Mouse (Mus musculus) limb, embryonic 11.5 days (tissue): ENCODE data around the gene Mrps11. TPM values are rescaled to one million over a fixed set of nuclear protein-coding genes. Genes with fewer than 3 reads are reported as not detected.

ENCODE experiments used
- ATAC-seq: fragments of 200-750 bp; cut with Nextera tagmentation; 2 replicates; pipeline ENCODE4 v1.8.0; 2017; ENCODE audit warnings: low read depth; ENCODE audit not compliant: insufficient number of reproducible peaks, low FRiP score, low TSS enrichment
- DNase-seq: peaks from one replicate; pipeline ENCODE4 v3.0.0-alpha.2; 2015; ENCODE audit warnings: low spot score
- H3K27ac ChIP-seq: fragments of 300-500 bp; sonication (generic); replicated peaks from 2 replicates; pipeline ENCODE4 v1.5.1; 2014; ENCODE audit warnings: low read depth, mild to moderate bottlenecking, low read length
- H3K27me3 ChIP-seq: fragments of 300-500 bp; sonication (generic); 2 replicates; pipeline ENCODE4 v1.6.1; 2014; ENCODE audit warnings: mild to moderate bottlenecking, low read length, mixed read lengths; ENCODE audit not compliant: control insufficient read depth, insufficient read depth
- H3K36me3 ChIP-seq: fragments of 300-500 bp; sonication (generic); 2 replicates; pipeline ENCODE4 v1.6.1; 2014; ENCODE audit warnings: mild to moderate bottlenecking, low read length, moderate library complexity, mixed read lengths; ENCODE audit not compliant: control insufficient read depth, insufficient read depth
- H3K4me1 ChIP-seq: fragments of 300-500 bp; sonication (generic); 2 replicates; pipeline ENCODE4 v1.6.1; 2014; ENCODE audit warnings: low read length, mixed read lengths; ENCODE audit not compliant: control insufficient read depth, insufficient read depth
- H3K4me2 ChIP-seq: fragments of 300-500 bp; sonication (generic); 2 replicates; pipeline ENCODE4 v1.6.1; 2014; ENCODE audit warnings: low read depth, mild to moderate bottlenecking, moderate library complexity; ENCODE audit not compliant: severe bottlenecking
- H3K4me3 ChIP-seq: fragments of 300-500 bp; sonication (generic); 2 replicates; pipeline ENCODE4 v1.5.1; 2014; ENCODE audit warnings: low read depth, low read length
- H3K9ac ChIP-seq: fragments of 300-500 bp; sonication (generic); 2 replicates; pipeline ENCODE4 v1.6.1; 2014; ENCODE audit warnings: mild to moderate bottlenecking, low read length
- H3K9me3 ChIP-seq: fragments of 300-500 bp; sonication (generic); 2 replicates; pipeline ENCODE4 v1.6.1; 2016; ENCODE audit warnings: low read length; ENCODE audit not compliant: control insufficient read depth
- WGBS: fragments of 180-500 bp; shearing (Covaris S2); extraction: QIAGEN DNeasy Blood & Tissue Kit; methylation state at CpG from one replicate; pipeline ENCODE4 v1.1.7; 2014; 5-methylcytosine and 5-hydroxymethylcytosine counted together
- polyA plus RNA-seq: library from polyadenylated mRNA; unstranded; fragments of >200 nt; fragmentation: Nextera tagmentation; extraction: Ambion mirVana; gene quantifications from 2 replicates; pipeline ENCODE4 v1.2.1, GENCODE M21; 2014

Mrps11 gene
- polyA plus RNA-seq, 1 experiment from 2014 or later = 93.2 TPM

GRCm38 (mm10) chr7:78754458-78755000 lies 28.4 kb upstream of the Mrps11 start:
- Histone ChIP-seq H3K4me1 (no peaks in the 10 kb centered on the region), H3K9ac (no peak overlapping the region), H3K27ac (no peak overlapping the region), H3K9me3 (no peaks in the 10 kb centered on the region), H3K27me3 (no peaks in the 10 kb centered on the region), H3K4me2 (no peak overlapping the region), H3K36me3 (no peaks in the 10 kb centered on the region), H3K4me3 (no peak overlapping the region)
- ATAC-seq = no peak
- DNase-seq = no peak
- 61% methylated on average over 8 of the region's 8 CpGs for WGBS

- no peak for DNase-seq
- no peak overlapping the region for H3K4me2 ChIP-seq
- H3K36me3 ChIP-seq = no peaks in the 10 kb centered on the region
- no peaks in the 10 kb centered on the region for H3K27me3 ChIP-seq
- 92% methylated on average over 3 of the region's 3 CpGs for WGBS
- no peak overlapping the region for H3K9ac ChIP-seq
- no peak overlapping the region for H3K4me3 ChIP-seq
- H3K27ac ChIP-seq = no peak overlapping the region
- ATAC-seq = no peak
- H3K9me3 ChIP-seq = no peaks in the 10 kb centered on the region
- no peaks in the 10 kb centered on the region for H3K4me1 ChIP-seq
These were observed 19.1 kb upstream of the Mrps11 start for GRCm38 (mm10) chr7:78763801-78764200.

GRCm38 (mm10) chr7:78765215-78765631 lies 17.7 kb upstream of the Mrps11 start:
- Histone ChIP-seq H3K36me3 (no peaks in the 10 kb centered on the region), H3K27me3 (no peaks in the 10 kb centered on the region), H3K27ac (no peak overlapping the region), H3K9me3 (no peaks in the 10 kb centered on the region), H3K4me1 (no peaks in the 10 kb centered on the region), H3K4me3 (no peak overlapping the region), H3K4me2 (no peak overlapping the region), H3K9ac (no peak overlapping the region)
- DNase-seq = no peak
- ATAC-seq = no peak
- WGBS = 85% methylated on average over 5 of the region's 5 CpGs

GRCm38 (mm10) chr7:78766019-78766683 lies 16.8 kb upstream of the Mrps11 start:
- Histone ChIP-seq H3K9me3 (no peaks in the 10 kb centered on the region), H3K4me2 (no peak overlapping the region)

GRCm38 (mm10) chr7:78767929-78768531 lies 14.9 kb upstream of the Mrps11 start:
- Histone ChIP-seq H3K27ac (no peak overlapping the region), H3K4me3 (no peak overlapping the region), H3K4me1 (no peaks in the 10 kb centered on the region), H3K27me3 (no peaks in the 10 kb centered on the region), H3K4me2 (no peak overlapping the region), H3K9ac (no peak overlapping the region), H3K36me3 (no peaks in the 10 kb centered on the region), H3K9me3 (no peaks in the 10 kb centered on the region)
- DNase-seq (no peak), ATAC-seq (no peak)
- 87% methylated on average over 12 of the region's 12 CpGs for WGBS

More at GRCm38 (mm10) chr7:78766019-78766683, 16.8 kb upstream of the Mrps11 start:
- Histone ChIP-seq H3K4me1 (no peaks in the 10 kb centered on the region), H3K9ac (no peak overlapping the region), H3K27me3 (no peaks in the 10 kb centered on the region), H3K36me3 (no peaks in the 10 kb centered on the region), H3K27ac (no peak overlapping the region), H3K4me3 (no peak overlapping the region)
- DNase-seq (peak; percentile 87), ATAC-seq (peak; percentile 65)
- 25% methylated on average over 18 of the region's 18 CpGs for WGBS

- WGBS = 69% methylated on average over 7 of the region's 7 CpGs
- Histone ChIP-seq H3K36me3 (no peaks in the 10 kb centered on the region), H3K4me3 (no peak overlapping the region), H3K27ac (no peak overlapping the region), H3K9me3 (no peaks in the 10 kb centered on the region), H3K4me1 (no peaks in the 10 kb centered on the region), H3K9ac (no peak overlapping the region), H3K27me3 (no peaks in the 10 kb centered on the region), H3K4me2 (no peak overlapping the region)
- ATAC-seq = no peak
- no peak for DNase-seq
These were observed 13.8 kb upstream of the Mrps11 start for GRCm38 (mm10) chr7:78769075-78769652.

- Histone ChIP-seq H3K27me3 (no peaks in the 10 kb centered on the region), H3K27ac (no peak overlapping the region), H3K9me3 (no peaks in the 10 kb centered on the region), H3K4me3 (no peak overlapping the region), H3K9ac (no peak overlapping the region), H3K4me2 (no peak overlapping the region), H3K36me3 (peaks cover 4% of the 10 kb centered on the region; the same call in 1 of the 2 replicates), H3K4me1 (no peaks in the 10 kb centered on the region)
- 88% methylated on average over 5 of the region's 5 CpGs for WGBS
- DNase-seq = no peak
- no peak for ATAC-seq
These were observed 12.0 kb upstream of the Mrps11 start for GRCm38 (mm10) chr7:78770936-78771335.

- Histone ChIP-seq H3K4me1 (no peaks in the 10 kb centered on the region; the same call in 1 of the 2 replicates), H3K4me3 (no peak overlapping the region), H3K27ac (no peak overlapping the region), H3K27me3 (no peaks in the 10 kb centered on the region), H3K36me3 (peaks cover 9% of the 10 kb centered on the region), H3K9ac (no peak overlapping the region), H3K4me2 (no peak overlapping the region), H3K9me3 (no peaks in the 10 kb centered on the region)
- DNase-seq (no peak), ATAC-seq (no peak)
- WGBS = 97% methylated on average over 5 of the region's 5 CpGs
These were observed 4.2 kb upstream of the Mrps11 start for GRCm38 (mm10) chr7:78778741-78779140.
